Mouse (Mus musculus) lung, postnatal 14 days (tissue): ENCODE data around the gene Afp.

Source experiments
- DNase-seq: peaks from one replicate; pipeline ENCODE4 v3.0.0; 2021

The Afp gene

GRCm38 (mm10) chr5:90509828-90510592, 19.5 kb downstream of the Afp start:
- DNase-seq: no peak

GRCm38 (mm10) chr5:90512288-90512955, 21.9 kb downstream of the Afp start:
- DNase-seq: no peak

DNA sequence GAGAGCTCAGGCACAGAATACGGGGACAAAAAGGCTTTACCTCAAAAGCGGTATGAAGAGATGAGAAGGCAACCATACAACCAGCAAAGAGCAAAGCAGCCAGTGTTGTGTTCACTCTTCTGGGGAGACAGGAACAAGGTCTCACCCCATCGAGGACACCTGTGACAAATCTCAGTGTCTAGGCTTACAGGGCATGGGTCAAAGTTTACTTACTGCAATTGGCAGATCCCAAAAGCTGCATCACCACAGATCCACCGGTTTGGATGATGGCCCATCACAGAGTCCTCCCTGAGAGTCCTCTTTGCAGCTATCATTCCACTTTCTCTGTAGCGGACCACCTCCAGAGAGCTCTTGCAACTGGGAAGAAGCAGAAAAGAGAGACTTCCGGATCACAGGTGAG, 25.0 kb downstream of the Afp start:
- no peak for DNase-seq

DNA sequence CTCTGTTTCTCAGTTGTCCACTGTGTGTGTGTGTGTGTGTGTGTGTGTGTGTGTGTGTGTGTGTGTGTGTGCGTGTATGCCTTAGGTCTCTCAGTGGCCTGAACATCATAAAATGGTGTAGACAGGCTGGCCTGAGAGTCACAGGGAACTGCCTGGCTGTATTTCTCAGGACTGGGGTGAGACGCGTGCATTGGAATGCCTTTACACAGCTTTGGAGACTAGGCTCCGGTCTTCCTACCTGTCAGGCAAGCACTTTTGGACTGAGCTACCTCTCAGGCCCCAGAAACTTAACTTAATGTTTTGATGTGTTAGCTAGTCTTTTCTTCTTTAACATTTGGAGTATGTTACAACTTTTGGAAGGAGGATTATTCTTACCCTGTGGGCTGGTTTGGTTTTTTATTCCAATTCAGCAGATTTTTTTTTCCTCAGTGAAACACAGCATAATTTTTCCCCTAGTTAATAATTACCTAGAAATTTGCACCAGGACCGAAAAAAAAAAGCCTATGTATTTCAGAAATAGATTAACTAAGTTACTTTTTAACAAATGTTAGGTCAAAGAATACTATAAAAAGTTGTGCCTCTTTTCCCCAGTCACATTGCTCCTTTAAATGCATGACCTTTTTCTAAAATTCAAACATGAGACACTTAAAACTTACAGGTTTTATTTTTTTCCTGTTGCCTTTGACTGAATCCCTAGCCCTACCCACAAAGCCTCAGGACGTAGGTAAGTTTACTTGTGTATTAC, 28.0 kb downstream of the Afp start, which contains the start of gene Afm:
TSS of gene Afm (plus strand) at position 577 of the 745 bp plus-strand sequence.
- DNase-seq: no peak

DNA sequence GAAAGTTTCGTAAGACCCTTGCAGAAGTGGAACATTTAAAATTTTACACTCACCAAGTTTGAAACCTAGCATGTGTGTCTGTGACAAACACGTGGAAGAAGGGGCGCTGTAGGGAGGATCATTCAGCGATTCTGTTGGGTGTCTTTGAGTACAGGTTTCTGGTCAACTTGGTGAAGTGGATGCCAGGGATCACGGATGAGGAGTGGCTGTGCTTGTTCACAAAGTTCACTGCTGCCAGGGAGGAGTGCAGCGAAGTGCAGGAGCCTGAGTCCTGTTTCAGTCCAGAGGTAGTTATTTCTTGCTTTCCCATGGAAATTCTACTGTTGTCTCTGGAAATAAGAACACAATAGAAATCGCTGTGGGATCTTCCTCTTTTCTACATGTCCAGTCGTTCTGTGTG, 60.7 kb downstream of the Afp start:
- no peak for DNase-seq

- no peak for DNase-seq
Measured at GRCm38 (mm10) chr5:90556052-90556451, 65.5 kb downstream of the Afp start.
